Mouse (Mus musculus) common myeloid progenitor, adult 5-6 weeks (primary cell): ENCODE results near the gene Palm. TPM values are rescaled to one million over a fixed set of nuclear protein-coding genes. Genes with fewer than 3 reads are reported as not detected.

Experiments used
- ATAC-seq: replicated peaks from 2 replicates; pipeline ENCODE4 v1.8.0; 2016; ENCODE audit warnings: low read depth, mild to moderate bottlenecking, moderate TSS enrichment, inconsistent platforms; ENCODE audit not compliant: poor library complexity, severe bottlenecking
- total RNA-seq: library from RNA; stranded (forward); fragments of 200-1000, 187-1606 nt; gene quantifications from 2 replicates; pipeline ENCODE4 v1.2.3, GENCODE M21; 2017

The Palm gene
- total RNA-seq, 1 experiment from 2014 or later = 21.8 TPM

GRCm38 (mm10) chr10:79864351-79865188, 71.2 kb downstream of the Palm start:
- no peak for ATAC-seq

- ATAC-seq = no peak
Observed at GRCm38 (mm10) chr10:79865189-79865601, 71.8 kb downstream of the Palm start.

- peak; percentile 48 for ATAC-seq
Observed at GRCm38 (mm10) chr10:79865801-79866295, 72.5 kb downstream of the Palm start.

- ATAC-seq = no peak
Observed at GRCm38 (mm10) chr10:79866601-79867000, 73.2 kb downstream of the Palm start.

Other genes starting within 250 kb of the Palm start
- gene Mier2, start 238.4 kb upstream of the Palm start, total RNA-seq = 13.6 and 18.3 TPM in 2 replicates
- gene Theg, start 206.2 kb upstream of the Palm start, total RNA-seq = not detected in 2 replicates
- not detected in 2 replicates for gene C2cd4c, start 179.5 kb upstream of the Palm start, total RNA-seq
- not detected in 2 replicates for gene Shc2, start 155.7 kb upstream of the Palm start, total RNA-seq
- gene Odf3l2, start 147.8 kb upstream of the Palm start, total RNA-seq = not detected in 2 replicates
- gene Madcam1, start 129.0 kb upstream of the Palm start, total RNA-seq = not detected in 2 replicates
- 5.3 and 9.9 TPM in 2 replicates for gene Tpgs1, start 124.2 kb upstream of the Palm start, total RNA-seq
- gene Cdc34, start 111.4 kb upstream of the Palm start, total RNA-seq = 109 and 113 TPM in 2 replicates
- gene Gzmm, start 104.6 kb upstream of the Palm start, total RNA-seq = 0.96 and 1.6 TPM in 2 replicates
- 283 and 298 TPM in 2 replicates for gene Bsg, start 89.1 kb upstream of the Palm start, total RNA-seq
- gene Hcn2, start 76.9 kb upstream of the Palm start, total RNA-seq = not detected in 2 replicates
- gene Polrmt, start 47.0 kb upstream of the Palm start, total RNA-seq = 10.3 and 16.1 TPM in 2 replicates
- not detected in 2 replicates for gene Fgf22, start 38.5 kb upstream of the Palm start, total RNA-seq
- 12.9 and 21.0 TPM in 2 replicates for gene Rnf126, start 26.6 kb upstream of the Palm start, total RNA-seq
- gene Fstl3, start 16.3 kb upstream of the Palm start, total RNA-seq = 0.19 and 0.50 TPM in 2 replicates
- 9.4 and 16.3 TPM in 2 replicates for gene Prss57, start 2.6 kb upstream of the Palm start, total RNA-seq
- not detected in 2 replicates for gene Misp, start 27.4 kb downstream of the Palm start, total RNA-seq
- 210 and 221 TPM in 2 replicates for gene Ptbp1, start 60.9 kb downstream of the Palm start, total RNA-seq
- gene Prtn3, start 80.9 kb downstream of the Palm start, total RNA-seq = 131 and 159 TPM in 2 replicates
- gene Plppr3, start 81.1 kb downstream of the Palm start, total RNA-seq = 40.8 and 46.6 TPM in 2 replicates
- 61.2 and 92.1 TPM in 2 replicates for gene Elane, start 92.7 kb downstream of the Palm start, total RNA-seq
- gene Cfd, start 97.3 kb downstream of the Palm start, total RNA-seq = not detected in 2 replicates
- 17.3 and 19.3 TPM in 2 replicates for gene Med16, start 115.4 kb downstream of the Palm start, total RNA-seq
- 7.0 and 11.2 TPM in 2 replicates for gene Gm26602, start 117.3 kb downstream of the Palm start, total RNA-seq
- 0.73 TPM in 1 of 2 replicates, not detected in the other for gene Kiss1r, start 123.4 kb downstream of the Palm start, total RNA-seq
- gene R3hdm4, start 127.6 kb downstream of the Palm start, total RNA-seq = 38.4 and 50.7 TPM in 2 replicates
- gene Arid3a, start 133.5 kb downstream of the Palm start, total RNA-seq = 11.5 and 16.0 TPM in 2 replicates
- 26.5 and 27.2 TPM in 2 replicates for gene Wdr18, start 166.6 kb downstream of the Palm start, total RNA-seq
- gene Grin3b, start 177.1 kb downstream of the Palm start, total RNA-seq = not detected in 2 replicates
- gene Tmem259, start 190.8 kb downstream of the Palm start, total RNA-seq = 44.8 and 56.7 TPM in 2 replicates
- gene Cnn2, start 195.0 kb downstream of the Palm start, total RNA-seq = 62.2 and 72.9 TPM in 2 replicates
- gene Abca7, start 202.9 kb downstream of the Palm start, total RNA-seq = 10.7 and 15.5 TPM in 2 replicates
- gene Arhgap45, start 223.1 kb downstream of the Palm start, total RNA-seq = 85.6 and 106 TPM in 2 replicates
- 145 and 146 TPM in 2 replicates for gene Polr2e, start 246.2 kb downstream of the Palm start, total RNA-seq